Mouse (Mus musculus): ENCODE results near the gene Atp11a.

GRCm38 (mm10) chr8:12851241-12851640 is 94.4 kb downstream of the Atp11a start:
- TF ChIP-seq POLR2A (IDR thresholded peaks at IDR 0.05; ENCODE audit: low read depth, low read length) = no peak
- TF ChIP-seq CTCF (IDR thresholded peaks at IDR 0.05; ENCODE audit: extremely low read depth, insufficient read length, insufficient replicate concordance, low read depth, low read length) = no peak

Data from small intestine, adult 2 months (tissue).